Mouse (Mus musculus) neural tube, embryonic 13.5 days (tissue): ENCODE results near the gene Add3. TPM values are rescaled to one million over a fixed set of nuclear protein-coding genes. Genes with fewer than 3 reads are reported as not detected.

ENCODE experiments used
- ATAC-seq: fragments of 200-750 bp; cut with Nextera tagmentation; 2 replicates; pipeline ENCODE4 v1.8.0; 2017; ENCODE audit warnings: low read depth, mild to moderate bottlenecking, moderate TSS enrichment, moderate library complexity
- H3K27ac ChIP-seq: fragments of 300-500 bp; sonication (generic); replicated peaks from 2 replicates; pipeline ENCODE4 v1.5.1; 2015; ENCODE audit warnings: moderate library complexity, mild to moderate bottlenecking, inconsistent platforms
- H3K27me3 ChIP-seq: fragments of 300-500 bp; sonication (generic); 2 replicates; pipeline ENCODE4 v1.6.1; 2015; ENCODE audit warnings: mild to moderate bottlenecking, inconsistent platforms
- H3K36me3 ChIP-seq: fragments of 300-500 bp; sonication (generic); 2 replicates; pipeline ENCODE4 v1.6.1; 2015; ENCODE audit warnings: mild to moderate bottlenecking, inconsistent platforms
- H3K4me1 ChIP-seq: fragments of 300-500 bp; sonication (generic); replicated peaks from 2 replicates; pipeline ENCODE4 v1.6.1; 2015; ENCODE audit warnings: inconsistent platforms
- H3K4me2 ChIP-seq: fragments of 300-500 bp; sonication (generic); 2 replicates; pipeline ENCODE4 v1.6.1; 2015; ENCODE audit warnings: inconsistent platforms, mild to moderate bottlenecking, moderate library complexity
- H3K4me3 ChIP-seq: fragments of 300-500 bp; sonication (generic); 2 replicates; pipeline ENCODE4 v1.5.1; 2015; ENCODE audit warnings: mild to moderate bottlenecking, inconsistent platforms
- H3K9ac ChIP-seq: fragments of 300-500 bp; sonication (generic); 2 replicates; pipeline ENCODE4 v1.6.1; 2015; ENCODE audit warnings: moderate library complexity, mild to moderate bottlenecking, inconsistent platforms
- H3K9me3 ChIP-seq: fragments of 300-500 bp; sonication (generic); 2 replicates; pipeline ENCODE4 v1.6.1; 2016; ENCODE audit warnings: inconsistent platforms
- WGBS: fragments of 180-500 bp; shearing (Covaris S2); methylation state at CpG from one replicate; pipeline ENCODE4 v1.1.7; 2015; 5-methylcytosine and 5-hydroxymethylcytosine counted together
- polyA plus RNA-seq: library from polyadenylated mRNA; unstranded; fragments of >200 nt; fragmentation: Nextera tagmentation; extraction: Ambion mirVana; gene quantifications from 2 replicates; pipeline ENCODE4 v1.2.1, GENCODE M21; 2015

The Add3 gene
- polyA plus RNA-seq, 1 experiment from 2014 or later, result 35.6 TPM

- Histone ChIP-seq H3K4me1 (peaks cover 14% of the 10 kb centered on the region), H3K9me3 (no peaks in the 10 kb centered on the region), H3K4me2 (no peak overlapping the region), H3K9ac (no peak overlapping the region), H3K4me3 (no peak overlapping the region), H3K27ac (no peak overlapping the region), H3K27me3 (no peaks in the 10 kb centered on the region), H3K36me3 (no peaks in the 10 kb centered on the region)
- WGBS, result 95% methylated on average over 20 of the region's 20 CpGs
- ATAC-seq, result no peak
Observed at GRCm38 (mm10) chr19:53178611-53179528, 38.6 kb downstream of the Add3 start.

GRCm38 (mm10) chr19:53180168-53180803, 40.0 kb downstream of the Add3 start:
- H3K4me2 ChIP-seq, result no peak overlapping the region
- H3K9ac ChIP-seq, result no peak overlapping the region
- no peak overlapping the region for H3K27ac ChIP-seq
- no peaks in the 10 kb centered on the region for H3K36me3 ChIP-seq
- H3K4me3 ChIP-seq, result no peak overlapping the region
- H3K4me1 ChIP-seq, result peaks cover 21% of the 10 kb centered on the region
- H3K27me3 ChIP-seq, result no peaks in the 10 kb centered on the region
- no peak for ATAC-seq
- 84% methylated on average over 12 of the region's 12 CpGs for WGBS
- no peaks in the 10 kb centered on the region for H3K9me3 ChIP-seq

- whole genome bisulfite sequencing, result 85% methylated on average over 19 of the region's 19 CpGs
- H3K9ac ChIP-seq, result no peak overlapping the region
- no peaks in the 10 kb centered on the region for H3K9me3 ChIP-seq
- peaks cover 21% of the 10 kb centered on the region for H3K4me1 ChIP-seq
- no peak overlapping the region for H3K4me2 ChIP-seq
- no peaks in the 10 kb centered on the region for H3K27me3 ChIP-seq
- H3K36me3 ChIP-seq, result no peaks in the 10 kb centered on the region
- no peak overlapping the region for H3K27ac ChIP-seq
- no peak overlapping the region for H3K4me3 ChIP-seq
- ATAC-seq, result no peak
Observed at GRCm38 (mm10) chr19:53181003-53181861, 41.0 kb downstream of the Add3 start.

GRCm38 (mm10) chr19:53183620-53184019, 43.4 kb downstream of the Add3 start:
- WGBS, result 71% methylated on average over 9 of the region's 9 CpGs
- no peak overlapping the region for H3K9ac ChIP-seq
- no peaks in the 10 kb centered on the region for H3K27me3 ChIP-seq

GRCm38 (mm10) chr19:53184216-53184615, 44.0 kb downstream of the Add3 start:
- 46% methylated on average over 10 of the region's 10 CpGs for WGBS
- ATAC-seq, result no peak
- no peaks in the 10 kb centered on the region for H3K36me3 ChIP-seq
- H3K9ac ChIP-seq, result no peak overlapping the region
- H3K27me3 ChIP-seq, result no peaks in the 10 kb centered on the region
- no peak overlapping the region for H3K27ac ChIP-seq
- H3K4me2 ChIP-seq, result no peak overlapping the region
- no peaks in the 10 kb centered on the region for H3K9me3 ChIP-seq
- peaks cover 27% of the 10 kb centered on the region for H3K4me1 ChIP-seq
- H3K4me3 ChIP-seq, result no peak overlapping the region

More at GRCm38 (mm10) chr19:53183620-53184019, 43.4 kb downstream of the Add3 start:
- Histone ChIP-seq H3K4me2 (no peak overlapping the region), H3K4me3 (no peak overlapping the region), H3K27ac (no peak overlapping the region), H3K9me3 (no peaks in the 10 kb centered on the region), H3K4me1 (peaks cover 27% of the 10 kb centered on the region), H3K36me3 (no peaks in the 10 kb centered on the region)
- ATAC-seq, result no peak

- no peak for ATAC-seq
- no peak overlapping the region for H3K4me3 ChIP-seq
- H3K36me3 ChIP-seq, result no peaks in the 10 kb centered on the region
- H3K27me3 ChIP-seq, result no peaks in the 10 kb centered on the region
- no peak overlapping the region for H3K4me2 ChIP-seq
- no peak overlapping the region for H3K27ac ChIP-seq
- no peak overlapping the region for H3K9ac ChIP-seq
- WGBS, result 86% methylated on average over 5 of the region's 5 CpGs
- peaks cover 27% of the 10 kb centered on the region for H3K4me1 ChIP-seq
- H3K9me3 ChIP-seq, result no peaks in the 10 kb centered on the region
Observed at GRCm38 (mm10) chr19:53184911-53185310, 44.7 kb downstream of the Add3 start.

- Histone ChIP-seq H3K9ac (no peak overlapping the region), H3K36me3 (no peaks in the 10 kb centered on the region), H3K4me1 (peaks cover 27% of the 10 kb centered on the region), H3K27me3 (no peaks in the 10 kb centered on the region), H3K27ac (no peak overlapping the region), H3K9me3 (no peaks in the 10 kb centered on the region), H3K4me2 (no peak overlapping the region), H3K4me3 (no peak overlapping the region)
- ATAC-seq, result no peak
- WGBS, result 73% methylated on average over 8 of the region's 8 CpGs
Observed at GRCm38 (mm10) chr19:53185486-53186134, 45.4 kb downstream of the Add3 start.

GRCm38 (mm10) chr19:53186456-53186855, 46.2 kb downstream of the Add3 start:
- WGBS, result 71% methylated on average over 4 of the region's 4 CpGs
- Histone ChIP-seq H3K9ac (no peak overlapping the region), H3K36me3 (no peaks in the 10 kb centered on the region), H3K27ac (no peak overlapping the region), H3K4me3 (no peak overlapping the region), H3K9me3 (no peaks in the 10 kb centered on the region), H3K4me1 (peaks cover 21% of the 10 kb centered on the region), H3K4me2 (no peak overlapping the region), H3K27me3 (no peaks in the 10 kb centered on the region)
- no peak for ATAC-seq

- Histone ChIP-seq H3K4me2 (no peak overlapping the region), H3K36me3 (no peaks in the 10 kb centered on the region), H3K9ac (no peak overlapping the region), H3K4me1 (peaks cover 19% of the 10 kb centered on the region; the same call in 1 of the 2 replicates), H3K9me3 (no peaks in the 10 kb centered on the region), H3K27me3 (no peaks in the 10 kb centered on the region), H3K4me3 (no peak overlapping the region), H3K27ac (no peak overlapping the region)
- WGBS, result 80% methylated on average over 7 of the region's 7 CpGs
- ATAC-seq, result no peak
Observed at GRCm38 (mm10) chr19:53187533-53187932, 47.3 kb downstream of the Add3 start.

- H3K4me2 ChIP-seq, result no peak overlapping the region
- H3K27me3 ChIP-seq, result no peaks in the 10 kb centered on the region
- 86% methylated on average over 6 of the region's 6 CpGs for WGBS
- peaks cover 19% of the 10 kb centered on the region; the same call in 1 of the 2 replicates for H3K4me1 ChIP-seq
- H3K9me3 ChIP-seq, result no peaks in the 10 kb centered on the region
- H3K9ac ChIP-seq, result no peak overlapping the region
- H3K36me3 ChIP-seq, result no peaks in the 10 kb centered on the region
- H3K27ac ChIP-seq, result no peak overlapping the region
- no peak for ATAC-seq
- no peak overlapping the region for H3K4me3 ChIP-seq
Observed at GRCm38 (mm10) chr19:53188186-53188585, 47.9 kb downstream of the Add3 start.

GRCm38 (mm10) chr19:53188724-53189220, 48.5 kb downstream of the Add3 start:
- no peak for ATAC-seq

More at GRCm38 (mm10) chr19:53188724-53189220, 48.5 kb downstream of the Add3 start:
- Histone ChIP-seq H3K4me3 (no peak overlapping the region), H3K27me3 (no peaks in the 10 kb centered on the region), H3K4me1 (peaks cover 14% of the 10 kb centered on the region; the same call in 1 of the 2 replicates), H3K27ac (no peak overlapping the region), H3K4me2 (no peak overlapping the region), H3K9me3 (no peaks in the 10 kb centered on the region), H3K36me3 (no peaks in the 10 kb centered on the region), H3K9ac (no peak overlapping the region)
- 85% methylated on average over 5 of the region's 5 CpGs for WGBS
